Mouse (Mus musculus) liver, embryonic 14 days (tissue): Measurements from ENCODE around the gene Olfr125. TPM values are rescaled to one million over a fixed set of nuclear protein-coding genes. Genes with fewer than 3 reads are reported as not detected.

Experiments
- polyA plus RNA-seq: library from polyadenylated mRNA; depleted of rRNA; stranded (reverse); fragments of >200 nt; gene quantifications from 2 replicates; pipeline ENCODE4 v1.2.3, GENCODE M21; 2012; rRNA removed

Olfr125 gene
- polyA plus RNA-seq = not detected in 2 replicates

DNA sequence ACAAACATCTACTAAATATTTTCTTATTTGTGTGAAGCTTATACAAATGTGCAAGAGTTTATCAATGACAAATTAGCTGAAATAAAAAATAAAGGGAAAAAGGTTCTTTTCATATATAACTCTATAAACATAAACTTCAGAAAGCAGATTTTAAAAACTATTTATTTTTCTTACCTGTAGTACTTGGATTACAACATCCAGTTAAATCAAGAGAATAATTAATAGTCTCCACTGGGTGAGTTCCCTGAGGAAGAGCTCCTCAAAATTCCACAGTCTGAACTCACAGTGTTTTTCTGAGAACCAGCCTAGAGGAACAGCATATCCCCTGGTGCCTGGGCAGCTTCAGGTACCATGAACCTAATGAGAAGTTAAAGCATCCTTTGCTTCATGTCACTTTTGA is at the start of gene Olfr125:
Gene Olfr125 (plus strand): TSS at position 301 of the 400 bp plus-strand sequence.

GRCm38 (mm10) chr17:37793229-37793628 is 39.5 kb upstream of the Olfr125 start, which contains the start of gene Olfr123:
Gene Olfr123 (plus strand): TSS chr17:37793529.

GRCm38 (mm10) chr17:37799588-37799987 is 33.2 kb upstream of the Olfr125 start, which contains the start of gene Olfr124:
Gene Olfr124 (plus strand): TSS chr17:37799888.

DNA sequence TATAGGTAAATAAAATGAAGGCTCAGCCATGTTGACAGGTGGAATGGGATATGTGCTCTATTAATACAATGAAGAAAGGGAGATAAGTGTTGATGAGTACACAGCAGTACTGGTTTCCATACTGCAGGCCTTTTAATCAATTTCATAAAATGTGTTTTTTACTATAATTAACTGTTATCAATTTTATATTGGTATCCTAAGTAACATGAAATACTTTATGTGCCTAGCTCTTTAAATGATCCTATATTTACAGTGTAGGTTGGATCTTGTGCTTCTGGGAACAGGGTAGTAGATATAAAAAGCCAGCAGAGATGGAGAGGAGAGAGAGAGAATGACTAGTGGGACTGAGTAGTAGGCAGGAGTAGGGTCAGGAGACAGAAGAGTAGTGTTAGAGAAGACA is 14.4 kb downstream of the Olfr125 start, which contains the start of gene Olfr126:
Gene Olfr126 (plus strand): TSS at position 301 of the 400 bp plus-strand sequence.

Other genes with a start within 250 kb of the Olfr125 start
- not detected in 2 replicates for gene Olfr114, start 240.2 kb upstream of the Olfr125 start, polyA plus RNA-seq
- gene Olfr115, start 205.8 kb upstream of the Olfr125 start, polyA plus RNA-seq = not detected in 2 replicates
- not detected in 2 replicates for gene Olfr116, start 205.8 kb upstream of the Olfr125 start, polyA plus RNA-seq
- not detected in 2 replicates for gene Olfr117, start 169.2 kb upstream of the Olfr125 start, polyA plus RNA-seq
- gene Olfr118, start 166.0 kb upstream of the Olfr125 start, polyA plus RNA-seq = not detected in 2 replicates
- gene Olfr119, start 136.4 kb upstream of the Olfr125 start, polyA plus RNA-seq = not detected in 2 replicates
- not detected in 2 replicates for gene Olfr120, start 111.1 kb upstream of the Olfr125 start, polyA plus RNA-seq
- gene Olfr121, start 84.1 kb upstream of the Olfr125 start, polyA plus RNA-seq = not detected in 2 replicates
- gene Olfr122, start 64.3 kb upstream of the Olfr125 start, polyA plus RNA-seq = not detected in 2 replicates
- gene Olfr123, start 39.4 kb upstream of the Olfr125 start, polyA plus RNA-seq = not detected in 2 replicates
- not detected in 2 replicates for gene Olfr124, start 33.1 kb upstream of the Olfr125 start, polyA plus RNA-seq
- not detected in 2 replicates for gene Olfr126, start 14.5 kb downstream of the Olfr125 start, polyA plus RNA-seq
- not detected in 2 replicates for gene Olfr127, start 67.5 kb downstream of the Olfr125 start, polyA plus RNA-seq
- gene Olfr128, start 87.6 kb downstream of the Olfr125 start, polyA plus RNA-seq = not detected in 2 replicates
- not detected in 2 replicates for gene Olfr761, start 120.1 kb downstream of the Olfr125 start, polyA plus RNA-seq
- not detected in 2 replicates for gene Olfr129, start 227.1 kb downstream of the Olfr125 start, polyA plus RNA-seq
- gene Olfr130, start 231.0 kb downstream of the Olfr125 start, polyA plus RNA-seq = not detected in 2 replicates